Mouse (Mus musculus) heart, embryonic 10.5 days (tissue): Measurements from ENCODE around the gene Cfap69. TPM values are rescaled to one million over a fixed set of nuclear protein-coding genes. Genes with fewer than 3 reads are reported as not detected.
"Not testable (repeated sequence)": the region's sequence is repeated elsewhere in the genome, so short reads cannot be mapped to it uniquely, and the experiment has no call there.

Experiments
- DNase-seq: peaks from one replicate; pipeline ENCODE4 v3.0.0-alpha.2; 2017; ENCODE audit warnings: low spot score
- H3K27ac ChIP-seq: fragments of 300-500 bp; sonication (generic); 2 replicates; pipeline ENCODE4 v1.5.1; 2016; ENCODE audit warnings: mild to moderate bottlenecking
- H3K27me3 ChIP-seq: fragments of 300-500 bp; sonication (generic); 2 replicates; pipeline ENCODE4 v1.6.1; 2016; ENCODE audit warnings: mild to moderate bottlenecking; ENCODE audit not compliant: poor library complexity, insufficient read depth, severe bottlenecking
- H3K36me3 ChIP-seq: fragments of 300-500 bp; sonication (generic); 2 replicates; pipeline ENCODE4 v1.6.1; 2016; ENCODE audit warnings: mild to moderate bottlenecking, moderate library complexity
- H3K4me1 ChIP-seq: fragments of 300-500 bp; sonication (generic); 2 replicates; pipeline ENCODE4 v1.6.1; 2016; ENCODE audit warnings: mild to moderate bottlenecking
- H3K4me3 ChIP-seq: fragments of 300-500 bp; sonication (generic); 2 replicates; pipeline ENCODE4 v1.5.1; 2016; ENCODE audit warnings: mild to moderate bottlenecking, moderate library complexity
- H3K9me3 ChIP-seq: fragments of 300-500 bp; sonication (generic); 2 replicates; pipeline ENCODE4 v1.6.1; 2016; ENCODE audit warnings: mild to moderate bottlenecking, moderate library complexity
- WGBS: fragments of 180-500 bp; shearing (Covaris S2); methylation state at CpG from one replicate; pipeline ENCODE4 v1.1.7; 2016; 5-methylcytosine and 5-hydroxymethylcytosine counted together
- polyA plus RNA-seq: library from polyadenylated mRNA; unstranded; fragments of >200 nt; fragmentation: Nextera tagmentation; extraction: Ambion mirVana; gene quantifications from 2 replicates; pipeline ENCODE4 v1.2.1, GENCODE M21; 2016

Gene Cfap69
- polyA plus RNA-seq, 1 experiment from 2014 or later = 2.6 TPM

GRCm38 (mm10) chr5:5686973-5687372 lies 22.9 kb upstream of the Cfap69 start:
- no peak overlapping the region for H3K4me3 ChIP-seq
- H3K4me1 ChIP-seq = 0 out of 2 replicates have a peak, but pooled peaks cover 7% of the 10 kb centered on the region
- H3K9me3 ChIP-seq = no peaks in the 10 kb centered on the region
- WGBS = 3% methylated on average over 1 of the region's 1 CpGs
- no peak overlapping the region for H3K27ac ChIP-seq
- DNase-seq = no peak
- H3K36me3 ChIP-seq = no peaks in the 10 kb centered on the region
- no peaks in the 10 kb centered on the region for H3K27me3 ChIP-seq

- WGBS = 55% methylated on average over 2 of the region's 2 CpGs
- not testable (repeated sequence) for H3K27me3 ChIP-seq, H3K36me3 ChIP-seq, DNase-seq, H3K9me3 ChIP-seq, H3K4me3 ChIP-seq, H3K27ac ChIP-seq, H3K4me1 ChIP-seq
Measured at GRCm38 (mm10) chr5:5684946-5685345, 20.9 kb upstream of the Cfap69 start.

GRCm38 (mm10) chr5:5683292-5683691 lies 19.3 kb upstream of the Cfap69 start:
- H3K4me3 ChIP-seq = no peak overlapping the region
- no peak overlapping the region for H3K27ac ChIP-seq
- H3K36me3 ChIP-seq = no peaks in the 10 kb centered on the region
- H3K4me1 ChIP-seq = 0 out of 2 replicates have a peak, but pooled peaks cover 7% of the 10 kb centered on the region
- no peak for DNase-seq
- H3K9me3 ChIP-seq = no peaks in the 10 kb centered on the region
- 74% methylated on average over 4 of the region's 4 CpGs for WGBS
- no peaks in the 10 kb centered on the region for H3K27me3 ChIP-seq

GRCm38 (mm10) chr5:5679459-5679858 lies 15.4 kb upstream of the Cfap69 start:
- no peak for DNase-seq
- no peaks in the 10 kb centered on the region for H3K9me3 ChIP-seq
- no peak overlapping the region for H3K27ac ChIP-seq
- no peaks in the 10 kb centered on the region for H3K4me1 ChIP-seq
- H3K4me3 ChIP-seq = no peak overlapping the region
- H3K36me3 ChIP-seq = peaks cover 10% of the 10 kb centered on the region; the same call in 1 of the 2 replicates
- no peaks in the 10 kb centered on the region for H3K27me3 ChIP-seq

DNA sequence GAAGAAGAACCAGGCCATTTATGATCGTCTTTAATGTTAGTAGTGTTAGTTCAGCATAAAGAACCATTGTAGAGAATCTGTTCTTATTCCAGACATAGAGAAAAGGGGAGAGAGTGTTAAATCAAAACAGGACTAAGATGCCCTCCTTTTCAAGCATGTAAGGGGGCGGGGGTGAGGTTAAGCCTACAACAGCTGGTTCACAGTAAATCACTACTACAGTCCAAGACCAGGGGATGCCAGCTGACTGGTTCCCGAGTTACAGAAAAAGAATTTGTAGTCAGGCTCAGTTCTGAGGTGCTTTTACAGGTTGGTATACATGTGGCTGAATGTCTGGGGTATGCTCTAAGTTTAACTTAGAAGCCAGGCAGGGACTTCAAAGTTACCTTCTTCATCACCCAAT lies 12.0 kb upstream of the Cfap69 start:
- Histone ChIP-seq H3K27ac (no peak overlapping the region), H3K4me1 (no peaks in the 10 kb centered on the region), H3K36me3 (peaks cover 10% of the 10 kb centered on the region; the same call in 1 of the 2 replicates), H3K9me3 (no peaks in the 10 kb centered on the region), H3K27me3 (no peaks in the 10 kb centered on the region), H3K4me3 (no peak overlapping the region)
- DNase-seq = no peak
- 83% methylated on average over 3 of the region's 3 CpGs for WGBS

- no peaks in the 10 kb centered on the region for H3K27me3 ChIP-seq
Measured at GRCm38 (mm10) chr5:5668920-5669319, 4.9 kb upstream of the Cfap69 start.

GRCm38 (mm10) chr5:5664371-5664926 lies 410 bp upstream of the Cfap69 start:
- WGBS = 64% methylated on average over 6 of the region's 6 CpGs
- H3K36me3 ChIP-seq = no peaks in the 10 kb centered on the region
- DNase-seq = no peak
- no peaks in the 10 kb centered on the region for H3K9me3 ChIP-seq
- H3K4me3 ChIP-seq = peak overlapping the region; percentile 80
- H3K27me3 ChIP-seq = no peaks in the 10 kb centered on the region
- H3K27ac ChIP-seq = peak overlapping the region; percentile 81
- 0 out of 2 replicates have a peak, but pooled peaks cover 3% of the 10 kb centered on the region for H3K4me1 ChIP-seq

More at GRCm38 (mm10) chr5:5668920-5669319, 4.9 kb upstream of the Cfap69 start:
- Histone ChIP-seq H3K36me3 (no peaks in the 10 kb centered on the region), H3K9me3 (no peaks in the 10 kb centered on the region), H3K4me3 (no peak overlapping the region), H3K4me1 (0 out of 2 replicates have a peak, but pooled peaks cover 3% of the 10 kb centered on the region), H3K27ac (no peak overlapping the region)
- no peak for DNase-seq
- WGBS = 57% methylated on average over 7 of the region's 7 CpGs

DNA sequence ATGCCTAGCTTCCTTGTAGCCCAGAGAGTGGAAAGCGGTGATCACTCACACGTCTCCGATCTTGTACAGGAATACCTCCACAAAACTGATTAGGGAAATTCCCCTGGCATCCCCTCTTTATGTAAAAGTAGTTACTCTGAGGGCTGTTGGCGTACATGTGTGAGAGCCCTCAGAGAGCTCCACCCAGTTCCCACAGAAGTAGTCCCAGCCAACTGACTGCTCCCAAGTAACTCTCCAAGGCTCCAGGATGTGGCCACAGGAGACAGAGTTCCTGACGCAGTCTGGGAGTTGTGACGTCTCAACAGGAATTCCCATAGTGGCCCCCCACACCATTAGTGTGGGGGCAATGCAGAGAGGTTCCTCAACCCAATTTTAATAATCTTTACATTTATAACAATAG lies 982 bp downstream of the Cfap69 start:
- H3K27ac ChIP-seq = no peak overlapping the region
- H3K4me3 ChIP-seq = no peak overlapping the region; the same call in 1 of the 2 replicates
- DNase-seq = no peak
- H3K4me1 ChIP-seq = no peaks in the 10 kb centered on the region
- WGBS = 36% methylated on average over 6 of the region's 6 CpGs
- no peaks in the 10 kb centered on the region for H3K36me3 ChIP-seq
- no peaks in the 10 kb centered on the region for H3K9me3 ChIP-seq
- H3K27me3 ChIP-seq = no peaks in the 10 kb centered on the region

GRCm38 (mm10) chr5:5658680-5659079 lies 5.4 kb downstream of the Cfap69 start:
- Histone ChIP-seq H3K4me1 (no peaks in the 10 kb centered on the region), H3K9me3 (no peaks in the 10 kb centered on the region), H3K36me3 (no peaks in the 10 kb centered on the region), H3K27ac (no peak overlapping the region), H3K27me3 (no peaks in the 10 kb centered on the region), H3K4me3 (no peak overlapping the region)
- 42% methylated on average over 2 of the region's 2 CpGs for WGBS
- DNase-seq = no peak

DNA sequence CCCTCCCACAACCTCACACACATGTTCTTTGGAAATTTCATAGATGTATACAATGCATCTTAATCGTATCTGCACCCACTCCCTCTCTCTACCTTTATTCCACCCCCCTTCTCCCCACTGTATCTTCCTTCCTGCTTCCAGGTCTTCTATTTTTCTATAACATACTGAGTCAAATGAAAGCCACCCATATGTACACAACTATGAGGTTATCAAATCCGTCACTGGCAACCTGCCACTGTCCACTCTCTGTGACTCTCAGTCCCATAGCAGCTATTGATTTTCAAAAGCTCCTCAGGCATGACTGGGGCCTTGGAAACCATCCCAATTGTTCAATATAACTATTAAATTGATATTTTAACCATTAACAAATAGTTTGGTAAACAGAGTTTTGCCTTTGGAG lies 6.1 kb downstream of the Cfap69 start:
- no peaks in the 10 kb centered on the region for H3K4me1 ChIP-seq
- no peak for DNase-seq
- no peaks in the 10 kb centered on the region for H3K27me3 ChIP-seq
- no peaks in the 10 kb centered on the region for H3K9me3 ChIP-seq
- no peaks in the 10 kb centered on the region for H3K36me3 ChIP-seq
- no peak overlapping the region for H3K27ac ChIP-seq
- no peak overlapping the region for H3K4me3 ChIP-seq
- 75% methylated on average over 2 of the region's 2 CpGs for WGBS

- Histone ChIP-seq H3K27ac (no peak overlapping the region), H3K4me3 (no peak overlapping the region), H3K27me3 (no peaks in the 10 kb centered on the region), H3K9me3 (no peaks in the 10 kb centered on the region), H3K4me1 (no peaks in the 10 kb centered on the region), H3K36me3 (no peaks in the 10 kb centered on the region)
- DNase-seq = no peak
- 44% methylated on average over 6 of the region's 6 CpGs for WGBS
Measured at GRCm38 (mm10) chr5:5648817-5649569, 15.0 kb downstream of the Cfap69 start.

- Histone ChIP-seq H3K4me1 (no peaks in the 10 kb centered on the region), H3K27me3 (no peaks in the 10 kb centered on the region), H3K4me3 (no peak overlapping the region), H3K36me3 (no peaks in the 10 kb centered on the region), H3K27ac (no peak overlapping the region), H3K9me3 (no peaks in the 10 kb centered on the region)
- 4% methylated on average over 1 of the region's 1 CpGs for WGBS
- DNase-seq = no peak
Measured at GRCm38 (mm10) chr5:5646173-5646572, 17.9 kb downstream of the Cfap69 start.

DNA sequence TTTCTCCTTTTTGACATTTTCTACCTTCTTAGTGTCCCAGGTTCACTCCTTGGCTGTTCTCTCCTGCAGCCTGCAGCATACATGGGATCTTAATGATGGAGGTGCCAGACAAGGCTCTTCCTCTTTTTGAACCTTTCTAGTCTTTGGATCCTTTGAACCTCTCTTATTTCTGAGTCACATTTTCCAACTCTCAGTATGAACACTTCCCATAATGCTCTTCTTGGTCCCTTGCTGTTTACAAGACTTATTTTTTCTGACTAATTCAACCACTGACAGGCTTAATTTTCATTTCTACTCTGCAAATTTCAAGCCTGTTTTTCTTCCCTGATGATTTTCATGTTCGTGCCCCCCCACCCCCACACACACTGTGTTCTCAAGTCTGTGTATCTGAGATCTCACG lies 25.5 kb downstream of the Cfap69 start:
- H3K4me3 ChIP-seq = no peak overlapping the region
- WGBS = 55% methylated on average over 2 of the region's 2 CpGs
- H3K9me3 ChIP-seq = no peaks in the 10 kb centered on the region
- H3K4me1 ChIP-seq = no peaks in the 10 kb centered on the region
- no peaks in the 10 kb centered on the region for H3K27me3 ChIP-seq
- H3K27ac ChIP-seq = no peak overlapping the region
- no peak for DNase-seq
- no peaks in the 10 kb centered on the region for H3K36me3 ChIP-seq
